Mouse (Mus musculus) mouse embryonic stem cell (cell line): Measurements from ENCODE around the gene Nfkbie.

Experiments
- in situ Hi-C, 2 experiments: fragments of 300-500 bp; cut with MboI; formaldehyde crosslinking; loops; 1 replicate in 1 of 2; 3 replicates in 1 of 2; pipeline ENCODE4 v1.14.3; 2019 to 2020; ENCODE audit warnings: low sequenced_read_pairs in 2 of 2, low pct_unique_long_range_greater_than_20kb in 1 of 2, mixed read lengths in 1 of 2; ENCODE audit not compliant: unreplicated experiment in 1 of 2

Nfkbie gene

DNA sequence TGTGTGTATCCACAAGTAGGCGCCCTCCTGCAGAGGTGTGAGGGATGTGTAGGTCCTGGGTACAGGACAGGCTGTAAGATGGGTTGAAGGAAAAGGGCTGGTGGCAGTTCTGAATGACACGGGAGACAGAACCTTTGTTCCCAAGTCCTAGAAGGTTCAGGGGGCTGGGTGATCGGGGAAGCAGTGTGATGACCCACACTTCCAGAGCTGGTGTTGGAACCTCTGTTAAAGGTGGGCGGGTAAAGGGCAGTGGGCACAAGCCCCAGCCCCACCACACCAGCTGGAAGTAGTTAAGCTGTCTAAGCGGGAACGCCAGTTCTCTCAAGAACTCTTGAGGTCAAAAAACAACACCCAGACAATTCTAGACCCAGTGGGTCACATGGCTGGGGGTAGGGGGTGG is 34.9 kb downstream of the Nfkbie start:
- in situ Hi-C loops, result no loop called here

DNA sequence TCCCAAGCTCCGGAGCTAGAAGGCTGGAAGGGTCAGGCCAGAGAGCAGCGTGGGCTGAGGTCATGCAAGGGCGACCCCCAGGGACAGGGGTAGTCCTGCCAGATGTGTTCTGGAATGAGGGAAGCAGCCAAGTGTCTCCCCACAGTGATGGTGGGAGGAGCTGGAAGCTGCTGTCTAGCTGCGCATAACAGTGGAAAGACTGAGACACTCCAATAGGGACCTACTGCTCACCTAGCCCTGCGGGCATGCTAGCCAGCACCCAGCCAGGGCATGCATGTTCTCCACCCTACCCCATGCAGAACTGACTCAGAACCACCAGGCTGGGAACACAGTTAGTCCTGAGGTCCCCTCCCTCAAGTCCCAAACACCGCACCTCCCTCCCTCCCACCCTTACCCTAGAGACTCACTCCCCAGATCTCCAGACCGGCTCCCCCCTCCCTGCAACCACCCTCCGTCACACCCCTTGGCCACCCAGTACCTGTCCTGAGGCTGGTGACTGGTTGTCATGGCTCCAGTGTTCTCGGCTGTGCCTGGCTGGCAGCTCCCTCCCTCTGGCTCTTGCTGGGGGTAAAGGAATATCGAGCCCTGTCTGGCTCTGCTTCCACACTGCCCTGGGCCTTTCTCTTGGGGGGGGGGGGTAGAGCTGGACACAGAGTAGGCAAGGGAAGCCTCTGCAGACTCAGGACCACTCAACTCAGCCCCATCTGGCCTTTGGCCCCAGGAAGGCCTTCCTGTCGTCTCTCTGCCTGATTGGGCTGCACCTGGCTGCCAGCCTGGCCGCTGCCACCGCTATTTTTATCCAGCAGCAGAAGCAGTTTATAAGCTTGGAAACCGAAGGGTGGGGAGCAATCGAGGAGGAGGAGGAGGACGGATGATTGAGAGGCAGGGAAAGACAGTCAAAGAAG is 36.5 kb downstream of the Nfkbie start:
- in situ Hi-C loops, result no loop called here

DNA sequence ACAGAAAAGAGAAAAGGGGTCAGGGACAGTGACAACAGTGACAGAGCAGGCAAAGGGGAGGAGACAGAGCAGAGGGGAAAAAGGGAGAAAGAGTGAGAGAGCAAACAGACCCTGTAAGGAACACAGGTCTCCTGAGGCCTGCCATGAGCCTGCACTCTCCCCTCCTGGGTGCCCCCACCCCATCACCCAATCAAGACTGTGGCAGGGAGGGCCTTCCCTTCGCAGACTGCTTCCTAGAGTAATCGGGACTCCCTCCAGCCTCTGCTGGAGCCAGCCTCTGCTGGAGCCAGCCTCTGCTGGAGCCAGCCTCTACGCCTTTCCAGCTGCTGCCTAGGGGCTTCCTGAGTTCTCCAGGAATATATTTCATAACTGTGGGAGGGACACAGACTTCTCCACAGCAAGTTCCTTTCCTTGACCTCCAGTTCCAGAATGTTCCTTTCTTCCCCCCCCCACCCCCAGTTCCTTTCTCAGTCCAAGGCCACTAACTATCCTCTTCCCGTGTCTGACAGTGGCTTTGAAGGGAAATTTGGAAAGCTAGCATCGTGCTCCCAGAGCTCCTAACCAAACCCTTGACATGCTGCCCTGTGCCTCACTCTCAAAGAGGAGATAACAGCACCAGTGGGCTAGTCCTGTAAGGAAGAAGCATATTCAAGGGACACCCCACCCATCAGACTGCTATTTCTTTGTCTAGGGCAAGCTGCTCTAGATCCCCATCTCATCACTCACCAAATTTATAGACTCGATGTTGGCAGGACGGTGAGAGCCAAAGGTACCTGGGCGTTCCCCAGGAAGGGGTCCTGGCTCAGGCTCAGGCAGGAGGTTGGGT is 37.3 kb downstream of the Nfkbie start:
- in situ Hi-C loops, result no loop called here

DNA sequence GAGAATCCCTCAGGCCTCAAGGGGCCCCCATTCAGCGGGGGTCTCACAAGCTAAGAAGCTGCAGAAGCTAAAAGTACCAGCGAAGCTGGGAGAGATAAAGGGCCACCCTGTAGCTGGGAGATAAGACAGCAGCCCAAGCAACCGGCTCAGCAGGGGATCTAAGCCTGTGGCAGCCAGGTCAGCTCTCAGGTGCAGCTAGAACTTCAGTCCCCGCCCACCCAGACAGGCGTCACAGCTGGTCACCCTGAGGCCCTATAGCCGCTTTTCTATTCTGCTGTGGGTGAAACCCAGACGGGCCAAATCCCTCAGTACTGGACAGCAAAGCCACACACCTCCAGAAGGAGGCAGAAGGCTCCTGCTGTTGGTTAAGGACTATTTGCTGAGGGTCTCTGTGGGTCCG is 38.0 kb downstream of the Nfkbie start:
- in situ Hi-C loops, result no loop called here

DNA sequence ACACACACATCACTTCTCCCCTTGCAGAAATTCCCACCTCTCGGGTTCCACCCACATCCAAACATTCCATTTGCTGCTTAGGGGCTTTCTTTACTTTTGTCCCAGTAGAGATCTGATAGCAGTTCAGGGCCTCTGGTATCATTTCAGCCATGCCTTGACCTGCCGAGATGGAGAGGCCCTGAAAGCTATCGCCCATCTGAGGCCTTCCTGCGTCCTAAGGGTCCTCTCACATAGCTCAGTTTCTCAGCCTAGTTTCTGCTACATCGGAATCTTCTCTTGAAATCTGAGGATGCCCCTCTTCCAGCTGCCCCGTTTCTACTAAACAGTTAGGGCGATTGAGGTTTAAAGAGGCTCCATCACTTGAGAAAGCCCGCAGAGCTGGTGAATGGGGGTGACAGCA is 38.7 kb downstream of the Nfkbie start:
- in situ Hi-C loops, result no loop called here

DNA sequence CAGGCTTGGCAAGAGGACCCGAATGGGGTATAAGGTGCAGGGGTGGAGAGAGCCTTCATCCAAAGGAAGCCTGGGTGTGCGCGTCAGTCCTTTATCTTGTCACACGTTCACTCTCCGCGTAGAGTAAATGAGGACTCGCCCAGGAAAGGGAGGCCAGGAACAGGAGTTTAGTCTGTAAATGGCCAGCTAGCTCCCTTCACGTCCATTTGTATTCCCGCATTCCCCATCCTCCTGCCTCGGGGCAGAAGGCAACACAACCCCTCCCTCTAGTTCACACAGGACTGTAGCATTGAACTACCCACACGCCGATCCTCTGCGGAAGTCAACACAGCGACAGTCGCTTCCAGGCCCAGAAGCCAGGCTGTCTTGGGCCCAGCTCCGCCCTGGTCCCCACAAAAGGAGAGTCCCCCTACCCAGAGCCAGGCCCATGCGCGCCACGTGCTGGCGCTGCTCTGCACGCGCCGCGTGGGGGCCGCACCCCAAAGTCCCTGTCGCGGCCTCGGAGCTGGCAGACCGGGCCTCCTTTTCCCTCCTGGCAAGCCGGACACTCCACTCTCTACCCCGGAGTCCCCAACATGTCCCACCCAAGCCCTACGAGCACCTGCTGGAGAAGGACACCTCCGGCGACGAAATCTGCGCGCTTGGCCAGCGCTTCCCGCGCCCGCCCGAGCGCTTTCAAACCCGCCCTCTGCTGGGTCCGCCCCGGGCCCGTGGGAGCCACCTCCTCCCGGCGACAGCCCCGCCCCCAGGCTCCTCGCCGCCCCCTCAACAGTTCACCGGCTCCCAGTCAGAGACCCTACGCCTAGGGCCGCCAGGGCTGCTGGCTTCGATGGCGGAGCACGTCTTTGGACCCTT is 39.6 kb downstream of the Nfkbie start:
- in situ Hi-C loops, result no loop called here

DNA sequence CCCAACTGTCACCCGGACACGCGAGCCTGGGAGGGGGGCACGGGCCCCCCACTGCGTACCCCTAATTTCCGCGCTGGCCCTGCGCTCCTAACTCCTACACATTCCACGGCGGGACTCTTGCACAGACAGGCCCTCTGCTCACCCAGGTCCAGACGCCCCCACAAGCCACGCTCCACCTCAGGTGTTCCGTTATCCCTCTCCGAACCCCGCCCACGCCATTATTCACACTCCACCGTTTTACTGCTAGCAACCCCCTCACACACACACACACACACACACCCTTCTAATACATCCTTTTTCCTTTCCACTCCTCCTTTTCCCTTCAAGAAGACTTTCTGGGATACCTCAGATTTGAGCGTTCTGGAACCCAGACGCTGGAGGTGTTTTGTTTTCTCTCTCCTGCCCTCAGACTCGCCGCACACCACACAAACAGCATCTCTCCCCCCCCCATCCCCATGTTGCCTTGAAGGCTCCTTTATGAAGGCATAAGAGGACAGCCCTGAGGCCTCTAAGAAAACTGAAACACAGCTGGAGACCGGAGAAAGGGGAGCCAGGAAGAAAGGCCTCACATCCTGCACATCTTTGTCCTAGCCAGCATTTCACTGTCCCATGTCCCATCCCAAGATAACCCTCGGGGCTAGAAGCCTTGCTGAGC is 40.4 kb downstream of the Nfkbie start:
- in situ Hi-C loops, result no loop called here

DNA sequence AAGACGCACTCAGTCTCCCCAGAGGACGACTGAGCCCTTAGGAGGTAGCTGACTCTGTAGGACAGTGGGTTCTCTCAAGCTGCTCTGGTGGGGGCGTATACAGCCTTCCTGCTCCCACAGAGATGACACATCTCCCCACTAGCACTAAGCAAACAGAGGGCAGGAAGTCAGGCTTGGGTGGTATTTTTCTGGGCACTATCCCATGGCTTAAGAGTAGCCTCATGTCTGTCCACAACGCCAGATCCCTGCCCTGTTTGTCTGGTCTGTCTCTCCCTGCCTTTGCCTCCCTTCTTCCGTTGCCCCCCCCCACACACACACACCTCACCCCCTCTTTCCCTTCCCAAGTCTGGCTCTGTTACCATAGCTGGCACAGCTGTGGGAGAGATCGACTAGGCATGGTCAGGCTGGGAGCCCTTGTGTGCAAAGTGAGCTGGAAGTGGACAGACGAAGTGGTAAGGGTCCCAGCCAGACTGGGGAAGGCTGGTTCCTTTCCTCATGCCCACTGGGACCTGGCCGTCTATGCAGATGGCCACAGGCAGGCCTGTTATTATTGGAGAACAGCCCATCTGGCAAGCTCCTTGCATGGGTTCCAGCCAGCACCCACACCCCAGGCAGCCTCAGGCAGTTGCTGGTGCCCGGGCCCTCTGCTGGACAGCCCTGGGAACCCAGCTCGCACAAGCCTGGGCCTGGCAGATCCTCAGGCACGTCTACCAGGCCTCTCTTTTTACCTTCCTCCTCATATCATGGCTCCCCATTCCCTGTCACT is 41.3 kb downstream of the Nfkbie start:
- in situ Hi-C loops, result no loop called here

DNA sequence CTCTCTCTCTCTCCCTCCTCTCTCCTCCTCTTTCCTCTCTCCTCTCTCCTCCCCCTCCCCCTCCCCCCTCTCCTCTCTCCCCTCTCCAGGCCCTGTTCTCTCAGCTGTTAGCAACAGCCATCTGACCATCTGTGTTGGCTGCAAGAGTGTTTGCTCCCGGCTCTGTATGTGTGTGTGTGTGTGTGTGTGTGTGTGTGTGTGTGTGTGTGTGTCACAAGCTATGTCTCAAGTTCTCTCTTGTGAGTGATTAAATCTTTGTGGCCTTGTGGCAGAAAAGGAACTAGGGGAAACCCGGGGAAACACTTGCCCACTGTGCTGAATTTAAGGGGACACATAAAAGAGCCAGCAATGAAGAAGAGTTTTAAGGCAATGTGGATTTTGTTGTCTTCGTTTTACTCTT is 42.3 kb downstream of the Nfkbie start:
- in situ Hi-C loops, result no loop called here

DNA sequence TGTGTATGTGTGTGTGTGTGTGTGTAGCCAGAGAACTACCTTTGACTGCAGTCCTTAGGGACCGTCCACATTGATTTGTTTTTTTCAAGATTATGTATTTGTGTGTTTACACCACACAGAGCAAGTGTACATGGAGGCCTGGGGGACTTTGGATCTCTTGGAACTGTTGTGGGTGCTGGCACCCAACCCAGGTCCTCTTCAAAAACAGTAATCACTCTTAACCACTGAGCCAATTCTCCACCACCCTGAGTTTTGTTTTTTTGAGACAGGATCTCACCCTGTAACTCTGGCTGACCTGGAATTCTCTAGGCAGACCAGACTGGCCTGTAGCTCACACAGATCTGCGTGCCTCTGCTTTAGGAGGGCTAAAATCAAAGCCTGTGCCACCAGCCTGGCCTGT is 42.9 kb downstream of the Nfkbie start:
- in situ Hi-C loops, result no loop called here

DNA sequence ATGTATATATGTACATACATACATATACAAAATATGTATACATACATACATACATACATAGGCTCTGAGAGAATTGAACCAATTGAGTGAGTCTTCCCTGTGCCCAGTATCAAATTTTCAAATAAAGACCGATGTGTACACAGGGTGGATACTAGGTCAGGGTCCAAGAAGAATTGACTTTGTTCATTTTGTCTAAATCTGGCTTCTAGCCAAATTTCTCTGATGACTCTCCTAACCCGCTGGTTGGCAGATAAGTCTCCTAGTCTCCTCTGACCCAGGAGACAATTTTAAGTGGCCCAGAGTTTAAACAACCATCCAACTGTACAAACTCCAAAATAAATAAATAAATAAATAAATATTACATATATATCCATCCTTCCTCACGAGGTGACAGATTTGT is 43.4 kb downstream of the Nfkbie start:
- in situ Hi-C loops, result no loop called here

DNA sequence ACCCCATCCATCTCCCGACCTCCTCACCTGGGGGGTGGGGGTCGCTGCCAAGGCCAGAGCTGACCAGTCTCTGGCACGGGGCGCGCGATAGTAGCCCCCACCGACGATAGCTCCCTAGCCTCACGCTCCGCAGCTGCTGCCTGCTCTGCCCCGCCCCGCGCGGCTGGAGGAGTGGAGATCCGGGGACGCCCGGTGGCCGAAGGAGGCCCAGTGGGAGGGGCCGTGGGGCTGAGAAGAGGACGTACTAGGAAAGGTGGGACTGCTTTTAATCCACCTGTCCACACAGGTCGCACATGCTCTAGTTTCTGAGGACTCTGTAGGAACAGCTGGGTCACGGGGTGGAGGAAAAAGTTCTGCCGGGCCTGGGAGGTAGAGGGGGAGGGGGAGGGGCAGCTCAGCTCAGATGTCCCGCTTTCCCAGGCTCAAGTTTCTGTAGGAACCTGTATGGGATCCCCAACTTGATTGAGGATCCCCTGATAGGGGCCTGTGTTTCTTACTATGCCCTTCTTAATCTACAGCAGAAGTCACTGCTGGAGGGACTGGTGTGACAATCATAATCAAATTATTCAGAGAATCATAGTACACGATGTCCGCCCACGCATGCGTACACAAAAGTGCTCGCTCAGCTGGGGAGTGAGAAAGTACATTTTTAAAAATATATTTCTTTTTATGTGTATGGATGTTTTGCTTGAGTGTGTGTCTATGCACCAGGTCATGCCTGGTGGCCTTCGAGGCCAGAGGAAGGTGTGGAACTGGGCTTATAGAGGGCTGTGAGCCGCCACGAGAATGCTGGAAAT is 44.1 kb downstream of the Nfkbie start, which contains the start of gene Slc29a1:
Gene Slc29a1, minus strand, starts transcription at position 161 of the 797 bp plus-strand sequence.
- in situ Hi-C loops, result no loop called here

DNA sequence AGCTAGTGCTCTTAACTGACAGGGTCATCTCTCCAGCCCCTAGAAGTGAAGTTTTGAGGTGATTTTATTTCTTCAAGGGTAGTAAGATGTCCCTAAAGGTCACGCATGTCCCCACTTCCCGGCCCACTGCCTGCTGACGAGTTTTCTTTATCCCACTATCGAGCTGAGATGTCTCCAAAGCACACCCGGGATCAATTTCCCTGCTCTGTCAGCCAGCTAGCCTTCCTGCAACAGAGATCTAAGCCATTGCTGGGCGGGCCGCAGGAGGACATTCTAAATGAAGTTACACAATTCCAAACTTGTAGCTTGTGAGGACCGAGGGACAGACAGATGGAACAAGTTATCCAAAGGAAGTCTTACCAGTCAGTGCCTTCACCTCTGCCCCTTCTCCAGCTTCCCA is 44.8 kb downstream of the Nfkbie start:
- in situ Hi-C loops, result no loop called here

DNA sequence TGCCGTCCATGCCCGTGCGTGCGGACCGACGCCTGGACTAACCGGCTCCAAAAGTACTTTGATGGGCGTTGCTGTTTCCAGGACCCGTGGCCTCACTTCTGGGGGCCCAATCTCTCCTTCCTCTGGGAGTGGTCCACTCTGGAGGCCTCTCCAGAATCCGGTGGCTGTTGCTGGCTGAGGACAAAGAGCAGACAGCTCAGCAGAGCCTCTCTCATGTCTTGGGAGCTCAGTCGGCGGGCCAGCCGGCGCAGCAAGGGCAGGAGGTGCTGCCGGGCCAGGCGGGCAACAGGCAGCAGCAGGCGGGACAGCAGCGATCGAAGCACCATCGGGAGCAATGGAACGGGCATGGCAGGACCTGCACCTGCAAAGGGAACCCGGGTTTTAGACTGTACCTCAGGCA is 45.8 kb downstream of the Nfkbie start:
- in situ Hi-C loops, result no loop called here

DNA sequence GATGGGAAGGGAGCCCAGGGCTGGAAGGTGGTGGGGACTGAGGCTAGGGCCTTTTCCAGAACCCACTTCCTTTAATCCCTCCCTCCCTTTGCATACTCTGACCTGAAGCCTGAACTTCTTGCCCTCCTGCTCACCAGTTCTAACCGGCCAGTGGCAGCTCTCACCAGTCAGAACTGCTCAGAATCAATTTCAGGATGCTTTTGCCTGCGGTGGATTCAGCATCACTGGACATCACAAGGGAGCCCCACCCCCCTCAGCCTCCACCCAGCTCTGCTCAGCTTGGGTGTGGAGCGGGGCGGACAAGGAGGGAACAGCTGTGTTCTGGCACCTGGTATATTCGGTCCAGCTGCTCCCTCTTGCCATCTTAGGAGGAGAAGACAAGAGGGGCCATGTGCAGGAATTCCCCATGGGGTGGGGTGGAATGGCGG is 46.4 kb downstream of the Nfkbie start, which contains the start of gene Mymx:
Gene Mymx, minus strand, starts transcription at position 226 of the 428 bp plus-strand sequence.
- in situ Hi-C loops, result no loop called here

DNA sequence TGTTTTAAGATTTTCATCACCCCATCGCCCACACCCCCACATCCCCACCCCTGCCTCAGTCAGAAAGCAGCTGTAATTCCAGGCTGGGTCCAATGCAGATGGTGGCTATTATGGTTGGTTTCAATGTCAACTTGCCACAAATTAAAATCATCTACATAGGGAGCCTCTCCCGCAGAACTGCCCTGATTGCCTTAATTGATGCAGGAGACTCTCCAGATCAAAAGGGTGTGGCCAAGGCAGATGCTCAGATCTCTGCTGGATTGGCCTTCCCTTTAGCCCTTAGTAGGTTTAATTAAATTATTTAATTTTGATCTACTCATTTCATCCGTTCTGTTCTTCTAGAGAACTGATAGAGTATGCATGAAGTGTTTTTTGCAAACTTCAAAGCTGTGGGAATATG is 47.5 kb downstream of the Nfkbie start:
- in situ Hi-C loops, result no loop called here
